Mouse (Mus musculus) thymus, adult 2 months (tissue): Measurements from ENCODE around the gene Dclk1. TPM values are rescaled to one million over a fixed set of nuclear protein-coding genes. Genes with fewer than 3 reads are reported as not detected.

ENCODE experiments used
- DNase-seq: peaks from one replicate; pipeline ENCODE4 v3.0.0; 2021
- H3K27ac ChIP-seq: fragments of 200-500 bp; 2 replicates; pipeline ENCODE4 v1.5.1; 2012; ENCODE audit warnings: low read length, control low read depth; ENCODE audit not compliant: control insufficient read depth, insufficient read depth
- H3K27me3 ChIP-seq: fragments of 200-500 bp; 2 replicates; pipeline ENCODE4 v1.6.1; 2012; ENCODE audit warnings: mild to moderate bottlenecking, low read length, moderate library complexity, mixed read lengths; ENCODE audit not compliant: control insufficient read depth, insufficient read depth
- H3K36me3 ChIP-seq: fragments of 200-500 bp; 2 replicates; pipeline ENCODE4 v1.6.1; 2012; ENCODE audit warnings: mild to moderate bottlenecking, low read length, moderate library complexity; ENCODE audit not compliant: control insufficient read depth, insufficient read depth
- H3K4me1 ChIP-seq: fragments of 200-500 bp; replicated peaks from 2 replicates; pipeline ENCODE4 v1.6.1; 2012; ENCODE audit warnings: low read length; ENCODE audit not compliant: control insufficient read depth, insufficient read depth
- H3K4me3 ChIP-seq: fragments of 200-500 bp; 2 replicates; pipeline ENCODE4 v1.5.1; 2012; ENCODE audit warnings: mild to moderate bottlenecking, low read length, control low read depth, moderate library complexity; ENCODE audit not compliant: control insufficient read depth, insufficient read depth
- CTCF ChIP-seq: fragments of 200-500 bp; IDR thresholded peaks from 2 replicates; pipeline ENCODE4 v1.5.1; 2012; ENCODE audit warnings: mild to moderate bottlenecking, control low read depth, low read length, moderate library complexity, borderline replicate concordance; ENCODE audit not compliant: control insufficient read depth, poor library complexity, insufficient read depth; ENCODE audit errors: extremely low read depth
- POLR2A ChIP-seq: fragments of 200-500 bp; IDR thresholded peaks from 2 replicates; pipeline ENCODE4 v1.6.1; 2012; ENCODE audit warnings: mild to moderate bottlenecking, low read length, control low read depth, moderate library complexity; ENCODE audit not compliant: control insufficient read depth, poor library complexity, insufficient read depth; ENCODE audit errors: extremely low read depth
- whole genome bisulfite sequencing: fragments of 180-500 bp; shearing (Covaris S2); methylation state at CpG from one replicate; pipeline ENCODE4 v1.1.7; 2018; 5-methylcytosine and 5-hydroxymethylcytosine counted together
- polyA plus RNA-seq: library from polyadenylated mRNA; depleted of rRNA; stranded (reverse); fragments of >200 nt; gene quantifications from 2 replicates; pipeline ENCODE4 v1.2.3, GENCODE M21; 2012

The Dclk1 gene
- polyA plus RNA-seq, 1 experiment = 1.6 TPM

DNA sequence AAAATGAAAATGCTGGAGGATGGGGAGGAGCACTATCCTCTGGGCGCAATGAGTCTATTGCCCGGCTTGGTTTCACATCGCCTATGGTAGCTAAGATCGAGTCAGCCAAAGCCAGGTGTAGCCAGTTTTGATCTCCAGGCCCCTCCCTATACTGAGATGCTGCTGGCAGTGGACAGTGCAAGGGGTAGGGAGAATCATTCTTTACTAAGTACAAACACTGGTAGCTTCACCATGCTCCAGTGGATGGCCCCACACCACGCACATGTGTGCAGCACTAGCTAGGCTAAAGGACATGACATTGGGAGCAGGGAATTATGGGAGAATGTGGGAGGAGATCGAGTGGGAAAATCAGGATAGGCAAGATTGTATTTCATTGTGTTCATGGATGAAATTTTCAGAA lies 176.7 kb downstream of the Dclk1 start:
- 71% methylated on average over 6 of the region's 6 CpGs for WGBS
- TF ChIP-seq POLR2A (no peak), CTCF (no peak)
- no peaks in the 10 kb centered on the region for H3K36me3 ChIP-seq
- no peak overlapping the region for H3K4me3 ChIP-seq
- no peak for DNase-seq
- H3K4me1 ChIP-seq = peaks cover 4% of the 10 kb centered on the region; the same call in 1 of the 2 replicates
- no peaks in the 10 kb centered on the region for H3K27me3 ChIP-seq
- no peak overlapping the region for H3K27ac ChIP-seq

DNA sequence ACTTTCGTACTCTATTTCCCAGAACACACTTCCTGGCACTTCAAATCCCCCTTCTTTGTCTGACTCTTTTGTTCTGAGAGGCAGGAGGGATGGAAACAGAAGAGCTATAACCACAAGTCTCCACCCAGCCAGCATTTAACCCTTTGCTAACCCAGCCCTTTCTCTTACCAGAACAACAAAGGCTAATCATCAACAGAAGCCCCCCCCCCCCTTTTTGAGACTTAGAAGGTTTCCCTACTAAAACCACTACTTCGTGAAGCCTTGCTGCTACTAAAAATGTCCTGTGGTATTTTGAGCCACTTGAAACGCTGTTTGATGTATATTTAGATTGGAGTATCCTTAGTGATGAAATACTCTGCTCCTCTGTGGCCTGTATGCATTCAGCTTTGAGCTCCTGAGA lies 177.2 kb downstream of the Dclk1 start:
- Histone ChIP-seq H3K36me3 (no peaks in the 10 kb centered on the region), H3K27ac (no peak overlapping the region), H3K4me1 (peaks cover 4% of the 10 kb centered on the region; the same call in 1 of the 2 replicates), H3K27me3 (no peaks in the 10 kb centered on the region), H3K4me3 (no peak overlapping the region)
- no peak for DNase-seq
- TF ChIP-seq POLR2A (no peak), CTCF (no peak)
- 4% methylated on average over 3 of the region's 3 CpGs for WGBS

- WGBS = 36% methylated on average over 8 of the region's 8 CpGs
- H3K27me3 ChIP-seq = no peaks in the 10 kb centered on the region
These were observed 178.4 kb downstream of the Dclk1 start for GRCm38 (mm10) chr3:55420436-55421083.

GRCm38 (mm10) chr3:55423640-55424397 lies 181.7 kb downstream of the Dclk1 start:
- DNase-seq = no peak
- TF ChIP-seq CTCF (no peak), POLR2A (no peak)
- no peak overlapping the region for H3K27ac ChIP-seq
- no peak overlapping the region for H3K4me3 ChIP-seq
- H3K36me3 ChIP-seq = no peaks in the 10 kb centered on the region
- peaks cover 2% of the 10 kb centered on the region; the same call in 1 of the 2 replicates for H3K4me1 ChIP-seq
- WGBS = 64% methylated on average over 11 of the region's 11 CpGs
- H3K27me3 ChIP-seq = no peaks in the 10 kb centered on the region

More at GRCm38 (mm10) chr3:55420436-55421083, 178.4 kb downstream of the Dclk1 start:
- DNase-seq = no peak
- H3K36me3 ChIP-seq = no peaks in the 10 kb centered on the region
- no peak overlapping the region for H3K27ac ChIP-seq
- H3K4me1 ChIP-seq = peaks cover 4% of the 10 kb centered on the region; the same call in 1 of the 2 replicates
- H3K4me3 ChIP-seq = no peak overlapping the region
- TF ChIP-seq CTCF (no peak), POLR2A (no peak)

DNA sequence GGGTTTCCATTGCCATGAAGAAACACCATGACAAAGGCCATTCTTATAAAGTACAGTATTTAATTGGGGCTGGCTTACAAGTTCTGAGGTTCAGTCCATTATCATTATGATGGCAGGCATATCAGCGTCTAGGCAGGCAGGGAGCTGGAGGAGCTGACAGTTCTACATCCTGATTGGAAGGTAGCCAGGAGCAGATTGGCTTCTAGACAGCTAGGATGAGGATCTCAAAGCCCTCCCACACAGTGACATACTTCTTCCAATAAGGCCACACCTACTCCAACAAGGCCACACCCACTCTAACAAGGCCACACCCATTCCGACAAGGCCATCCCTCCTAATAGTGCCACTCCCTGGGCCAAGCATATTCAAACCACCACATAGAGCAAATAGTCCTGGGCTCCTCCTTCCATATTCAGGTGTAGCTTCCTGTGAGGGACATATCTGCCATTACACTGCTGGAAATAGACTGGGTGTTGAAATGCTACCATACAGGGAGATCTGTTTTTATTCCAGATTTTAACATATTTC lies 187.9 kb downstream of the Dclk1 start:
- WGBS = 98% methylated on average over 2 of the region's 2 CpGs
- no peak overlapping the region for H3K27ac ChIP-seq
- H3K4me3 ChIP-seq = no peak overlapping the region
- TF ChIP-seq CTCF (no peak), POLR2A (no peak)
- H3K4me1 ChIP-seq = no peaks in the 10 kb centered on the region
- H3K27me3 ChIP-seq = no peaks in the 10 kb centered on the region
- DNase-seq = no peak
- H3K36me3 ChIP-seq = no peaks in the 10 kb centered on the region

DNA sequence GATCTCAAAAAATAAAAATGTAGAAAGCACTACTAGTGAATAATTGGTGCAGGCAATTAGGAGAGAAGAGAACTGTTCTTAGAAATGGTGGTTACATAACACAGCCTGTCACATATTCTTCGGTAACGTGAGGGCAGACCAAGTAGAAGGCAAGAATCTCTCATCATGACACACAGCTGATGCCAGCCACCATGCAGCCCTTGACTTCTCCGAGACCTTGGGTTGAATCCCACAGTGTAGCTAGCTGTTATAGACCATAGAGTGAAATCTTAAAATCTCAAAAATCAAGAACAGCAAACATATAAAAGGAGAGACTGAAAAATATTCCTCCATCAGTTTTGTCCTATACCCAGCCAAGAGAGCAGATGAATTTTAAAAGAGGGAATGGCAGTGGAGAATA lies 189.1 kb downstream of the Dclk1 start:
- TF ChIP-seq POLR2A (no peak), CTCF (no peak)
- Histone ChIP-seq H3K27ac (no peak overlapping the region), H3K4me3 (no peak overlapping the region), H3K27me3 (no peaks in the 10 kb centered on the region), H3K36me3 (no peaks in the 10 kb centered on the region), H3K4me1 (no peaks in the 10 kb centered on the region)
- 94% methylated on average over 3 of the region's 3 CpGs for WGBS
- no peak for DNase-seq

DNA sequence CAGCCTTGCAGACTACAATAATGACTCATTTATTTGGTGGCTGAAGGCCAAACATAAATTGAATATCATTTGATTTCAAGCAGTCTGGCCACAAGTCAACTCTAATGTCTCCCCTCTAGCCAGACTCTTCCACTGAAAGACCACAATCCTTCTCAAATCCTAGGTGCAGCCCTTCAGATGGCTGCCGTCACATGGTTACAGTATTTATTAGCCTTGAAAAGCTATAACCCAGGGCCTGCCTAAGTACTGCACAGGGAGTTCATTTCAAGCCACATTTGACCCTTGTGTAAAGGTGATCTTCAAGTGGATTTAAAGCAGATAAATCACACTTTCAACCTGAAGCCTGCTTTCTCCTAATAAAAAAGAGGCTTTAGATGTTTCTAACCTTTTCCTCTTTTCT lies 192.1 kb downstream of the Dclk1 start:
- Histone ChIP-seq H3K36me3 (no peaks in the 10 kb centered on the region), H3K4me3 (no peak overlapping the region), H3K4me1 (peaks cover 3% of the 10 kb centered on the region), H3K27ac (no peak overlapping the region), H3K27me3 (no peaks in the 10 kb centered on the region)
- TF ChIP-seq CTCF (no peak), POLR2A (no peak)
- no peak for DNase-seq
- WGBS = 100% methylated on average over 1 of the region's 1 CpGs
